Mouse (Mus musculus) liver, postnatal 0 days (tissue): ENCODE data around the gene Gm20388. TPM values are rescaled to one million over a fixed set of nuclear protein-coding genes. Genes with fewer than 3 reads are reported as not detected.

Experiments
- ATAC-seq: fragments of 200-750 bp; cut with Nextera tagmentation; 2 replicates; pipeline ENCODE4 v1.8.0; 2017; ENCODE audit warnings: mild to moderate bottlenecking, moderate library complexity
- DNase-seq: peaks from one replicate; pipeline ENCODE4 v3.0.0-alpha.2; 2016
- H3K27ac ChIP-seq: fragments of 300-500 bp; sonication (generic); 2 replicates; pipeline ENCODE4 v1.5.1; 2014; ENCODE audit warnings: antibody characterized with exemption, moderate library complexity, mild to moderate bottlenecking, low read depth
- H3K27me3 ChIP-seq: fragments of 300-500 bp; sonication (generic); 2 replicates; pipeline ENCODE4 v1.6.1; 2014; ENCODE audit warnings: low read length, control low read depth, mixed read lengths; ENCODE audit not compliant: insufficient read depth
- H3K36me3 ChIP-seq: fragments of 300-500 bp; sonication (generic); replicated peaks from 2 replicates; pipeline ENCODE4 v1.6.1; 2014; ENCODE audit warnings: mild to moderate bottlenecking, control low read depth, low read length, moderate library complexity, mixed read lengths; ENCODE audit not compliant: insufficient read depth
- H3K4me1 ChIP-seq: fragments of 300-500 bp; sonication (generic); 2 replicates; pipeline ENCODE4 v1.6.1; 2014; ENCODE audit warnings: antibody characterized with exemption, mild to moderate bottlenecking, control low read depth; ENCODE audit not compliant: insufficient read depth
- H3K4me2 ChIP-seq: fragments of 300-500 bp; sonication (generic); 2 replicates; pipeline ENCODE4 v1.6.1; 2014; ENCODE audit warnings: low read depth, mild to moderate bottlenecking, low read length, moderate library complexity, mixed read lengths
- H3K4me3 ChIP-seq: fragments of 300-500 bp; sonication (generic); 2 replicates; pipeline ENCODE4 v1.5.1; 2014; ENCODE audit warnings: low read depth, low read length
- H3K9ac ChIP-seq: fragments of 300-500 bp; sonication (generic); replicated peaks from 2 replicates; pipeline ENCODE4 v1.6.1; 2014; ENCODE audit warnings: mild to moderate bottlenecking, moderate library complexity
- H3K9me3 ChIP-seq: fragments of 300-500 bp; sonication (generic); 2 replicates; pipeline ENCODE4 v1.6.1; 2016; ENCODE audit warnings: mild to moderate bottlenecking, control low read depth, low read length, mixed read lengths
- CTCF ChIP-seq: sonication (generic); IDR thresholded peaks from 2 replicates; pipeline ENCODE4 v1.5.1; 2016; ENCODE audit warnings: antibody characterized with exemption, low read depth
- EP300 ChIP-seq: IDR thresholded peaks from 2 replicates; pipeline ENCODE4 v1.6.1; 2016; ENCODE audit warnings: antibody characterized with exemption, low read depth, mild to moderate bottlenecking
- WGBS: fragments of 180-500 bp; shearing (Covaris S2); extraction: QIAGEN DNeasy Blood & Tissue Kit; methylation state at CpG from one replicate; pipeline ENCODE4 v1.1.7; 2014; ENCODE audit not compliant: insufficient replicate concordance; 5-methylcytosine and 5-hydroxymethylcytosine counted together
- polyA plus RNA-seq: library from polyadenylated mRNA; unstranded; fragments of >200 nt; fragmentation: Nextera tagmentation; extraction: Ambion mirVana; gene quantifications from 2 replicates; pipeline ENCODE4 v1.2.1, GENCODE M21; 2015

The Gm20388 gene
- polyA plus RNA-seq, 1 experiment from 2014 or later: not detected

DNA sequence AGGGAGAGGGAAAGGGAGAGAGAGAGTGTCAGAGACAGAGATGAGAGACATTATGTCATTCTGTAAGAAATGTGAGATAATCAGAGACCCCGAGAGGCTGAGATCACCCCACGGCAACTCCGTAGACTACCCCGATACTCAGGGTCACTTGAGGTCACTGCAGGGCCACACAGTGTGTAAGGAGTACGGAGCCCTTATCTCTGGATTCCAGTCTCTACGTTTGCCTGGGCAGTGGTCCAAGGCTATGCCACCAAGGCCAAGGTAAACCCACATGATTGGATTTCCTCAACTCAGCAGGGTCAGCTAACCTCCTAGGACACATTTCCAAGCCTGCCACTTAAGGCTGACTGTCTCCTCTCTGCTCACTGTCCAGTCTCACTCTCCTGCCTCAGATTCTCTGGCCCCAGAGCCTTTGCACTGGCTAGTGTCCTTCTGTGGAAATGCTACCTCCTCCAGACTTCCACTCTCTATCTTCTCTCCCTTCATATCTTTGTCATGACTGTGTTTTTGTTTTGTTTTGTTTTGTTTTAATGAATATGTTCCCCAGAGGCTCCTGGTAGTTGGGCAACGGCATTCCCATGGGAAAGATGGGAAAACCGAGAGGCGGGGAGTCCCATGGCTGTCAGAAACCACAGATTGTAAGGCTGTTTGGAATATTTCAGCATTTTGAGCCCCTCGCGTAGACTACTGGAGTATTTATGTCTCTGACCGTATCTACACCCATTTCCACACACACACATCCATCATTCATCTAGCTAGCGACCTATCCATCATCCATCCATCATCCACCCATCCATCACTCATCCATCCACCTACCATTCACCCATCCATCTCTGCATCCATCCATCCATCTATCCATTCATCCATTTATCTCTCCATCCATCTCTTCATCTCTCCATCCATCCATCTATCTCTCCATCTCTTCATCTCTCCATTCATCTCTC is 2745.7 kb downstream of the Gm20388 start:
- no peak for TF ChIP-seq CTCF
- no peak; the same call in 1 of the 2 replicates for TF ChIP-seq EP300
- no peaks in the 10 kb centered on the region for H3K9me3 ChIP-seq
- H3K9ac ChIP-seq: no peak overlapping the region
- H3K36me3 ChIP-seq: no peaks in the 10 kb centered on the region
- no peaks in the 10 kb centered on the region for H3K27me3 ChIP-seq
- 69% methylated on average over 13 of the region's 13 CpGs for WGBS
- no peak overlapping the region for H3K27ac ChIP-seq
- H3K4me1 ChIP-seq: peaks cover 4% of the 10 kb centered on the region; the same call in 1 of the 2 replicates
- no peak overlapping the region for H3K4me2 ChIP-seq
- ATAC-seq (peak; percentile 56), DNase-seq (no peak)
- no peak overlapping the region for H3K4me3 ChIP-seq

GRCm38 (mm10) chr8:122658149-122658806 is 2747.6 kb downstream of the Gm20388 start:
- H3K4me2 ChIP-seq: no peak overlapping the region
- no peak for DNase-seq
- 79% methylated on average over 10 of the region's 10 CpGs for WGBS
- peaks cover 4% of the 10 kb centered on the region; the same call in 1 of the 2 replicates for H3K4me1 ChIP-seq
- no peak overlapping the region for H3K27ac ChIP-seq
- no peak overlapping the region for H3K4me3 ChIP-seq
- H3K27me3 ChIP-seq: no peaks in the 10 kb centered on the region
- H3K36me3 ChIP-seq: no peaks in the 10 kb centered on the region
- ATAC-seq: no peak
- H3K9me3 ChIP-seq: no peaks in the 10 kb centered on the region
- TF ChIP-seq CTCF (no peak), EP300 (no peak)
- no peak overlapping the region for H3K9ac ChIP-seq

DNA sequence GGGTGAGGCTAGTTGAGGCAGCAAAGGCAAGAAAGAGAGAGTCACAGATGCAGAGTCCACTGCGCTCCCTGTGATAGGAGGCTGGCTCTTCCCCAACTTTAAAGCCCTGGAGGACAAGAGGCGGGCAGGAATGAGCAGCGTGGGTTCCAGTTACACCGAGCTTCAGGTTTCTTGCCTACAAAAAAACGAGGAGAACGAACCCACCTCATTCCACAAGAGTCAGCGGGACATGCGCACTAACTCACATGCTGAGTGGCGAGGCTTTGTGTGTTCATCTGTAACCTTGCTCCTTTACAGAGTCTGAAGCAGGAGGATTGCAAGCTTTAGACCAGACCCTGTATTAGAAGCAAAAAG is 2748.1 kb downstream of the Gm20388 start:
- 88% methylated on average over 9 of the region's 9 CpGs for WGBS
- TF ChIP-seq CTCF (no peak), EP300 (no peak)
- Histone ChIP-seq H3K4me3 (no peak overlapping the region), H3K9ac (no peak overlapping the region), H3K27me3 (no peaks in the 10 kb centered on the region), H3K4me1 (peaks cover 4% of the 10 kb centered on the region; the same call in 1 of the 2 replicates), H3K27ac (no peak overlapping the region), H3K4me2 (no peak overlapping the region), H3K9me3 (no peaks in the 10 kb centered on the region), H3K36me3 (no peaks in the 10 kb centered on the region)
- DNase-seq (no peak), ATAC-seq (no peak)

GRCm38 (mm10) chr8:122660022-122660421 is 2749.4 kb downstream of the Gm20388 start:
- H3K36me3 ChIP-seq: no peaks in the 10 kb centered on the region
- no peaks in the 10 kb centered on the region for H3K27me3 ChIP-seq
- no peak overlapping the region for H3K4me2 ChIP-seq
- no peak overlapping the region for H3K4me3 ChIP-seq
- no peak overlapping the region for H3K9ac ChIP-seq
- peaks cover 10% of the 10 kb centered on the region; the same call in 1 of the 2 replicates for H3K4me1 ChIP-seq
- no peaks in the 10 kb centered on the region for H3K9me3 ChIP-seq
- ATAC-seq (no peak), DNase-seq (peak; percentile 56)
- no peak overlapping the region for H3K27ac ChIP-seq
- TF ChIP-seq EP300 (no peak), CTCF (peak; percentile 79)
- 48% methylated on average over 2 of the region's 2 CpGs for WGBS

DNA sequence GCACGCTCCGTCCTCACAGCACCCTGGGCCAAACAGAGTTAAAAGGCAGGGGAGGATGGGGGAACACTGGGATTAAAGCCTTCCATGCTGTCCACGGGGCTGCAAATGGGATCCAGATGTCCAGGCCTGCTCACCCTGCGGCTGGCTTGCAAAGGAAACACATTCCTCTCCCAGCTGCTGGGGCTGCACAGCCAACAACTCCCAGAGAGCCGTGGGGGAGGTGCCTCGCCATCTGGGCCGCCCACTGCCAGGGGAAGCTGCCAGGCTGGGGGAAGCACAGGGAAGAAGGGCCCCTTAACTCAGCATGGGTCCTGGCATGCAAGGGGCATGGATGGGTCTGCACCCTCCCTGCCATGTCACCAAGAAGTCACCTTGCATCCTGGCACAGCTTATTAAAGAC is 2750.5 kb downstream of the Gm20388 start:
- Histone ChIP-seq H3K27me3 (no peaks in the 10 kb centered on the region), H3K4me3 (no peak overlapping the region), H3K27ac (no peak overlapping the region), H3K4me2 (no peak overlapping the region), H3K9me3 (no peaks in the 10 kb centered on the region), H3K4me1 (peaks cover 17% of the 10 kb centered on the region), H3K9ac (no peak overlapping the region), H3K36me3 (no peaks in the 10 kb centered on the region)
- 59% methylated on average over 7 of the region's 7 CpGs for WGBS
- TF ChIP-seq CTCF: no peak
- TF ChIP-seq EP300: no peak
- ATAC-seq: no peak
- no peak for DNase-seq

DNA sequence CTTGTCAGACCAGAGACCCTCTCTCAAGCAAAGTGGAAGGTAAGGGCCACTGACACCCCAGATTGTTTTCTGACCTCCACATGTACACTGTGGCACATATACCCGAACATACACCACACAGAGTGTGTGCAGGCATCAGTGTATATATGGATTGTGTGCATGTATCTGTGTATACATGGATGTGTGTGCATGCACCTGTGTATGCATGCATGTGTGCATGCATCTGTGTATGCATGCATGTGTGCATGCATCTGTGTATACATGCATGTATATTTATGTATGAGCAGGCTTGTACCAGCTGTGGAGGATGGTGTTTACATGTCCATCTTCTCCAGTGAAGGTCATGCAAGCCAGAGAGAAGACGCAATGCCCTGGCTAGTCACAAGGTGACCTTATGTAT is 2751.3 kb downstream of the Gm20388 start:
- H3K4me2 ChIP-seq: no peak overlapping the region
- WGBS: 85% methylated on average over 2 of the region's 2 CpGs

More for the DNA sequence above, 2751.3 kb downstream of the Gm20388 start:
- no peaks in the 10 kb centered on the region for H3K27me3 ChIP-seq
- H3K27ac ChIP-seq: no peak overlapping the region
- no peaks in the 10 kb centered on the region for H3K36me3 ChIP-seq
- no peak overlapping the region for H3K9ac ChIP-seq
- ATAC-seq: no peak
- H3K4me3 ChIP-seq: no peak overlapping the region
- H3K4me1 ChIP-seq: peaks cover 25% of the 10 kb centered on the region
- TF ChIP-seq CTCF (no peak), EP300 (no peak)
- no peaks in the 10 kb centered on the region for H3K9me3 ChIP-seq
- no peak for DNase-seq
